Mouse (Mus musculus): ENCODE measurements around the gene Srpk1.

DNA sequence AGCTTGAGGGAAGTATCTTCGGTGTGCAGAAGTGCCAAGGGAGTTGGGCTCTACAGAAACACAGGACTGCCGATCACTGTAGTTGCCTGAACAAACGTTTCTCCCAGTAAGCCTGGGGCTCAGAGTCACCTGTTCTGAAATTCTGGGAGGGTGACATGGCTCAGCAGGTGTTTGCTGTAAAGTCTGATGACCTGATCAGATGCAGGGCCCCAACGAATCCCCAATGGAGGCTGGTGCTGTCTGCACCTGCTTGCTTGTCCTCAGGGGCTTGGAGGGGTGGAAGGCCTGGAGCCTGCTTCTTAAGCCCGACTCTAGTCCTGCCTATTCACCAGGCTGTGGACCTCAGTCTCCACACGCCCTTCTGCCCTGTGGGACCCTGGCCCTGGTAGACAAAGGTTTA, 64.7 kb downstream of the Srpk1 start:
- TF ChIP-seq POLR2A (IDR thresholded peaks at IDR 0.05; ENCODE audit: low read depth, low read length) (no peak), CTCF (conservative IDR thresholded peaks at IDR 0.05; ENCODE audit: insufficient read depth, insufficient read length, low read depth, low read length) (no peak)

Data from kidney, adult 2 months (tissue).